Mouse (Mus musculus): ENCODE measurements at regions not wholly inside any gene's neighbourhood (a gene's known extent, or its start where the extent isn't known, plus 50 kb on each side); places are given as distances from the start of the nearest gene placed in this dataset.

- no peaks in the 10 kb centered on the region for H3K27me3 ChIP-seq
- peak overlapping the region; percentile 74 for H3K27ac ChIP-seq
- H3K9ac ChIP-seq, result 0 out of 2 replicates have a peak overlapping the region, but pooled peaks have one; percentile 34
- 53% methylated on average over 5 of the region's 5 CpGs for WGBS
- H3K9me3 ChIP-seq (replicated peaks), result no peaks in the 10 kb centered on the region
- no peak overlapping the region for H3K4me2 ChIP-seq
- ATAC-seq, result peak; percentile 25; the same call in 1 of the 2 replicates
- H3K4me3 ChIP-seq, result no peak overlapping the region
- no peaks in the 10 kb centered on the region for H3K36me3 ChIP-seq (ENCODE audit: poor library complexity, severe bottlenecking)
- H3K4me1 ChIP-seq, result peaks cover 31% of the 10 kb centered on the region
These were observed 172.0 kb upstream of the Sdk2 start for GRCm38 (mm10) chr11:114238801-114239200.

GRCm38 (mm10) chr11:114238316-114238715, 171.5 kb upstream of the Sdk2 start:
- Histone ChIP-seq H3K4me2 (no peak overlapping the region), H3K9me3 (replicated peaks) (no peaks in the 10 kb centered on the region), H3K9ac (no peak overlapping the region), H3K4me3 (no peak overlapping the region), H3K27ac (no peak overlapping the region), H3K4me1 (peaks cover 35% of the 10 kb centered on the region), H3K27me3 (no peaks in the 10 kb centered on the region), H3K36me3 (ENCODE audit: poor library complexity, severe bottlenecking) (no peaks in the 10 kb centered on the region)
- 91% methylated on average over 8 of the region's 8 CpGs for WGBS
- ATAC-seq, result no peak

- Histone ChIP-seq H3K36me3 (ENCODE audit: poor library complexity, severe bottlenecking) (no peaks in the 10 kb centered on the region), H3K27ac (no peak overlapping the region), H3K27me3 (no peaks in the 10 kb centered on the region), H3K9me3 (replicated peaks) (no peaks in the 10 kb centered on the region), H3K4me2 (no peak overlapping the region), H3K4me1 (peaks cover 29% of the 10 kb centered on the region), H3K4me3 (no peak overlapping the region), H3K9ac (no peak overlapping the region)
- 32% methylated on average over 1 of the region's 1 CpGs for WGBS
- ATAC-seq, result no peak
These were observed 167.7 kb upstream of the Sdk2 start for GRCm38 (mm10) chr11:114234542-114234910.

- Histone ChIP-seq H3K4me2 (no peak overlapping the region), H3K27ac (no peak overlapping the region), H3K27me3 (no peaks in the 10 kb centered on the region), H3K36me3 (ENCODE audit: poor library complexity, severe bottlenecking) (no peaks in the 10 kb centered on the region), H3K4me1 (peaks cover 23% of the 10 kb centered on the region), H3K4me3 (no peak overlapping the region), H3K9me3 (replicated peaks) (no peaks in the 10 kb centered on the region), H3K9ac (no peak overlapping the region)
- 69% methylated on average over 19 of the region's 19 CpGs for WGBS
- no peak for ATAC-seq
These were observed 167.0 kb upstream of the Sdk2 start for GRCm38 (mm10) chr11:114233636-114234541.

- no peaks in the 10 kb centered on the region for H3K9me3 ChIP-seq (replicated peaks)
- no peaks in the 10 kb centered on the region for H3K27me3 ChIP-seq
- WGBS, result 70% methylated on average over 4 of the region's 4 CpGs
- H3K4me1 ChIP-seq, result peaks cover 14% of the 10 kb centered on the region
- H3K4me2 ChIP-seq, result no peak overlapping the region
- H3K9ac ChIP-seq, result no peak overlapping the region
- no peaks in the 10 kb centered on the region for H3K36me3 ChIP-seq (ENCODE audit: poor library complexity, severe bottlenecking)
- H3K27ac ChIP-seq, result no peak overlapping the region
- no peak overlapping the region for H3K4me3 ChIP-seq
- ATAC-seq, result no peak
These were observed 165.0 kb upstream of the Sdk2 start for GRCm38 (mm10) chr11:114231841-114232240.

GRCm38 (mm10) chr11:114229763-114230162, 162.9 kb upstream of the Sdk2 start:
- no peak for ATAC-seq
- Histone ChIP-seq H3K27me3 (no peaks in the 10 kb centered on the region), H3K4me2 (no peak overlapping the region), H3K4me1 (peaks cover 14% of the 10 kb centered on the region), H3K9ac (no peak overlapping the region), H3K4me3 (no peak overlapping the region), H3K27ac (no peak overlapping the region), H3K36me3 (ENCODE audit: poor library complexity, severe bottlenecking) (no peaks in the 10 kb centered on the region), H3K9me3 (replicated peaks) (no peaks in the 10 kb centered on the region)
- 78% methylated on average over 8 of the region's 8 CpGs for WGBS

GRCm38 (mm10) chr11:114229196-114229595, 162.3 kb upstream of the Sdk2 start:
- no peak overlapping the region for H3K9ac ChIP-seq
- H3K27me3 ChIP-seq, result no peaks in the 10 kb centered on the region
- H3K9me3 ChIP-seq (replicated peaks), result no peaks in the 10 kb centered on the region
- H3K36me3 ChIP-seq (ENCODE audit: poor library complexity, severe bottlenecking), result no peaks in the 10 kb centered on the region
- ATAC-seq, result no peak
- no peak overlapping the region for H3K27ac ChIP-seq
- H3K4me1 ChIP-seq, result peaks cover 8% of the 10 kb centered on the region
- WGBS, result 88% methylated on average over 6 of the region's 6 CpGs
- H3K4me3 ChIP-seq, result no peak overlapping the region
- no peak overlapping the region for H3K4me2 ChIP-seq

GRCm38 (mm10) chr11:114226553-114226952, 159.7 kb upstream of the Sdk2 start:
- Histone ChIP-seq H3K4me3 (no peak overlapping the region), H3K4me2 (no peak overlapping the region), H3K27ac (no peak overlapping the region), H3K9ac (no peak overlapping the region), H3K4me1 (no peaks in the 10 kb centered on the region; the same call in 1 of the 2 replicates), H3K9me3 (replicated peaks) (no peaks in the 10 kb centered on the region), H3K36me3 (ENCODE audit: poor library complexity, severe bottlenecking) (no peaks in the 10 kb centered on the region), H3K27me3 (no peaks in the 10 kb centered on the region)
- no peak for ATAC-seq
- 93% methylated on average over 13 of the region's 13 CpGs for WGBS

- H3K9ac ChIP-seq, result no peak overlapping the region
- H3K27me3 ChIP-seq, result no peaks in the 10 kb centered on the region
- no peak overlapping the region for H3K4me3 ChIP-seq
- no peak for ATAC-seq
- WGBS, result 97% methylated on average over 2 of the region's 2 CpGs
- H3K36me3 ChIP-seq (ENCODE audit: poor library complexity, severe bottlenecking), result no peaks in the 10 kb centered on the region
- no peak overlapping the region for H3K27ac ChIP-seq
- no peaks in the 10 kb centered on the region for H3K4me1 ChIP-seq
- no peaks in the 10 kb centered on the region for H3K9me3 ChIP-seq (replicated peaks)
- no peak overlapping the region for H3K4me2 ChIP-seq
These were observed 157.9 kb upstream of the Sdk2 start for GRCm38 (mm10) chr11:114224706-114225105.

- Histone ChIP-seq H3K27me3 (0 out of 2 replicates have a peak, but pooled peaks cover under 1% of the 10 kb centered on the region), H3K4me2 (no peak overlapping the region), H3K9ac (no peak overlapping the region), H3K4me1 (peaks cover 15% of the 10 kb centered on the region), H3K36me3 (ENCODE audit: poor library complexity, severe bottlenecking) (no peaks in the 10 kb centered on the region), H3K4me3 (no peak overlapping the region), H3K9me3 (replicated peaks) (no peaks in the 10 kb centered on the region), H3K27ac (no peak overlapping the region)
- WGBS, result 90% methylated on average over 3 of the region's 3 CpGs
- ATAC-seq, result no peak
These were observed 156.2 kb upstream of the Sdk2 start for GRCm38 (mm10) chr11:114223061-114223460.

GRCm38 (mm10) chr11:114220466-114220865, 153.6 kb upstream of the Sdk2 start:
- Histone ChIP-seq H3K36me3 (ENCODE audit: poor library complexity, severe bottlenecking) (no peaks in the 10 kb centered on the region), H3K9ac (no peak overlapping the region), H3K27me3 (peaks cover 8% of the 10 kb centered on the region), H3K27ac (no peak overlapping the region), H3K4me3 (no peak overlapping the region), H3K4me1 (peaks cover 37% of the 10 kb centered on the region), H3K9me3 (replicated peaks) (no peaks in the 10 kb centered on the region), H3K4me2 (no peak overlapping the region)
- 96% methylated on average over 2 of the region's 2 CpGs for WGBS
- no peak for ATAC-seq

- whole genome bisulfite sequencing, result 20% methylated on average over 9 of the region's 9 CpGs
- H3K4me1 ChIP-seq, result peaks cover 37% of the 10 kb centered on the region
- no peaks in the 10 kb centered on the region for H3K9me3 ChIP-seq (replicated peaks)
- H3K9ac ChIP-seq, result no peak overlapping the region
- H3K4me3 ChIP-seq, result no peak overlapping the region
- no peak overlapping the region for H3K4me2 ChIP-seq
- H3K27ac ChIP-seq, result no peak overlapping the region
- no peak for ATAC-seq
- no peaks in the 10 kb centered on the region for H3K36me3 ChIP-seq (ENCODE audit: poor library complexity, severe bottlenecking)
- H3K27me3 ChIP-seq, result peaks cover 8% of the 10 kb centered on the region
These were observed 152.1 kb upstream of the Sdk2 start for GRCm38 (mm10) chr11:114218732-114219506.
